Mouse (Mus musculus): ENCODE measurements around the gene Ttc41.

Gene Ttc41

DNA sequence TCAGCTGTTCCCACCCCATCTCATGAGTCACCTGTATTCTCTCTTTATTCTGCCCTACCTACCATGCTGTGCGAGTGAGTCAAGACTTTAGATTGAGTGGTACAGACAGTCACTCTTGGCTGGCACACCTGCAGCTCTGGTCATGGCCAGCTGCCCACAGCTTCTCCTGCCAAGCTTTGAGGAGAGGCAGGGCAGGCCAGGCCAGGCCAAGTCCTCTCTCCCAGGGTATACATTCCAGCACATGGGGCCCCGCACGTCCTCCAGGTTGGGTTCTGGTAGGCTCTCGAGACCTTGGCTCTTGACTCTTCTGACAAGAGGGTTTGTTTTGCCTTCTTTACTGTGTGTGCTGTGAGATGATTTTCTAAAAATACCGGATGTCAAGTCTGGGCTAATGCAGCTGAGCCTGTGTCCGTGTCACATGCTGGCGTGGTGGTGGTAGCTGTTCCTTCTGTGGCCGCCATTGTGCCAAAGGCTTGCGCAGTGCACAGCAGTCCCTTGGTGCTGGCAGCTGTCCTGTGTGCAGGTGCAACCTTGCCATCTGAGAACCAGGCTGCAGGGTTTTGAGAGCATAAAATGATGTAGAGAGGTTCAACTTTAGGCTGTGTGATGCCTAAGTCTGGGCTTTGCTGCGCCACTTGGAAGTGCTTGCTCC, 120.4 kb downstream of the Ttc41 start:
- no peak for DNase-seq (ENCODE audit: low read depth)

Data from c-Kit-positive CD71-positive TER-119-negative erythroid progenitor cells, embryonic 14.5 days (primary cell).